Mouse (Mus musculus): ENCODE measurements around the gene Gm49322. TPM values are rescaled to one million over a fixed set of nuclear protein-coding genes. Genes with fewer than 3 reads are reported as not detected.

Gm49322 gene
- polyA plus RNA-seq, 1 experiment from 2014 or later = 3.0 TPM

GRCm38 (mm10) chr10:80604988-80605387, 833 bp upstream of the Gm49322 start:
- Histone ChIP-seq H3K27me3 (replicated peaks) (no peaks in the 10 kb centered on the region), H3K27ac (peak overlapping the region; percentile 98), H3K9ac (peak overlapping the region; percentile 82), H3K9me3 (replicated peaks) (no peaks in the 10 kb centered on the region), H3K4me2 (peak overlapping the region; percentile 97), H3K4me3 (peak overlapping the region; percentile 71), H3K4me1 (peaks cover 80% of the 10 kb centered on the region), H3K36me3 (peaks cover 45% of the 10 kb centered on the region)
- ATAC-seq = no peak
- WGBS (ENCODE audit: insufficient replicate concordance) = 74% methylated on average over 2 of the region's 2 CpGs

- H3K27ac ChIP-seq = peak overlapping the region; percentile 11; the same call in 1 of the 2 replicates
- H3K36me3 ChIP-seq = peaks cover 58% of the 10 kb centered on the region
- H3K4me3 ChIP-seq = no peak overlapping the region
- H3K4me2 ChIP-seq = no peak overlapping the region
- H3K9me3 ChIP-seq (replicated peaks) = no peaks in the 10 kb centered on the region
- no peak overlapping the region for H3K9ac ChIP-seq
- peaks cover 84% of the 10 kb centered on the region for H3K4me1 ChIP-seq
- WGBS (ENCODE audit: insufficient replicate concordance) = 80% methylated on average over 23 of the region's 23 CpGs
- no peaks in the 10 kb centered on the region for H3K27me3 ChIP-seq (replicated peaks)
- ATAC-seq = no peak
Measured at GRCm38 (mm10) chr10:80606306-80606705, 485 bp downstream of the Gm49322 start.

DNA sequence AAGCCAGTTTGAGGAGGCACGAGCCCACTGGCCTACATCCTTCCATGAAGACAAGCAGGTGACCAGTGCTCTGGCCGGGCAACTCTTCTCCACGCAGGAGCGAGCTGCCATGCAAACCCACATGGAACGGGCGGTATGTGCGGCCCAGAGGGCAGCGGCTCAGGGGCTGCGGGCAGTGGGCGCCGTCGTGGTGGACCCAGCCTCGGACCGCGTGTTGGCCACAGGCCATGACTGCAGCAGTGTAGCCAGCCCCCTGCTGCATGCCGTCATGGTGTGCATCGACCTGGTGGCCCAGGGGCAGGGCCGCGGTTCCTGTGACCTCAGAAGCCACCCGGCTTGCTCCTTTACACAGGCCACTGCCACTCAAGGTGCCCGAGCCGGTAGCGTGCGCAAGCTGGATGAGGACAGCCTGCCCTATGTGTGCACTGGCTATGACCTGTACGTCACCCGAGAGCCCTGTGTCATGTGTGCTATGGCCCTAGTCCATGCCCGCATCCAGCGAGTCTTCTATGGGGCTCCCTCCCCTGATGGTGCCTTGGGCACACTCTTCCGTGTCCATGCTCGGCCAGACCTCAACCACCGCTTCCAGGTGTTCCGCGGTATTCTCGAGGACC, 1.0 kb downstream of the Gm49322 start:
- 96% methylated on average over 34 of the region's 34 CpGs for WGBS (ENCODE audit: insufficient replicate concordance)
- peaks cover 63% of the 10 kb centered on the region for H3K36me3 ChIP-seq
- ATAC-seq = no peak

GRCm38 (mm10) chr10:80608435-80608834, 2.6 kb downstream of the Gm49322 start:
- WGBS (ENCODE audit: insufficient replicate concordance) = 80% methylated on average over 3 of the region's 3 CpGs
- Histone ChIP-seq H3K27me3 (replicated peaks) (no peaks in the 10 kb centered on the region), H3K36me3 (peaks cover 79% of the 10 kb centered on the region), H3K9ac (no peak overlapping the region; the same call in 1 of the 2 replicates), H3K9me3 (replicated peaks) (no peaks in the 10 kb centered on the region), H3K4me2 (no peak overlapping the region), H3K4me3 (no peak overlapping the region), H3K4me1 (peaks cover 71% of the 10 kb centered on the region), H3K27ac (peak overlapping the region; percentile 2; the same call in 1 of the 2 replicates)
- no peak for ATAC-seq

More for the DNA sequence above, 1.0 kb downstream of the Gm49322 start:
- Histone ChIP-seq H3K4me1 (peaks cover 81% of the 10 kb centered on the region), H3K9ac (no peak overlapping the region), H3K27me3 (replicated peaks) (no peaks in the 10 kb centered on the region), H3K9me3 (replicated peaks) (no peaks in the 10 kb centered on the region), H3K4me3 (no peak overlapping the region), H3K27ac (peak overlapping the region; percentile 11; the same call in 1 of the 2 replicates), H3K4me2 (no peak overlapping the region)

DNA sequence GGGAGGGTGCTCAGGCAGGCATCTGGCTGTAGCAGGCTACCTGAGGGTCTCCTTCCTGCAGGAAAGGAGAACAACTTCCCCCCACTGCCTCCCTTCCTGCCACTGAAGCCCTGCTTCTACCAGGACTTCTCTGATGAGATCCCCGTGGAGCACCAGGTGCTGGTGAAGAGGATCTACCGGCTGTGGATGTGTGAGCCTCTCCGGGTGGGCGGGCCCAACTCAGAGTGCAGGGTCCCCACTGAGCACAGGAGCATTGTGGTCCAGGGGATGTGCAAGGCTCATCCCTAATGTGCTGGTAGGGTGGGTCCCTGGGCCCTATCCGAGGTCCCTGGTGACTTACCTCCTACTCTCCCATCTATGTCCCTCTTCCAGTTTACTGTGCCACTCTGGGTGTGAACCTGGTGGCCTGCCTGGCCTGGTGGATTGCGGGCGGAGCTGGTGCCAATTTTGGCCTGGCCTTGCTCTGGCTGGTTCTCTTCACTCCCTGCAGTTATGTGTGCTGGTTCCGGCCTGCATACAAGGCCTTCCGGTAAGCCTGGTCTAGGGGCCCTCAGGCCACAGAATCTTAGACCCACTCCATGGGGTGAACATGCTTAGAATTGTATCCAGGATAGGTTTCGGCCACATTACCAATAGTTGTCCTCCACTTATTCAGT, 3.6 kb downstream of the Gm49322 start:
- Histone ChIP-seq H3K27me3 (replicated peaks) (no peaks in the 10 kb centered on the region), H3K27ac (0 out of 2 replicates have a peak overlapping the region, but pooled peaks have one; percentile 42), H3K9me3 (replicated peaks) (no peaks in the 10 kb centered on the region), H3K4me1 (peaks cover 61% of the 10 kb centered on the region), H3K36me3 (peaks cover 88% of the 10 kb centered on the region), H3K4me3 (no peak overlapping the region), H3K4me2 (no peak overlapping the region), H3K9ac (no peak overlapping the region; the same call in 1 of the 2 replicates)
- 86% methylated on average over 10 of the region's 10 CpGs for WGBS (ENCODE audit: insufficient replicate concordance)
- ATAC-seq = no peak

- no peak overlapping the region for H3K9ac ChIP-seq
- H3K27me3 ChIP-seq (replicated peaks) = no peaks in the 10 kb centered on the region
- ATAC-seq = no peak
- no peak overlapping the region for H3K4me2 ChIP-seq
- no peaks in the 10 kb centered on the region for H3K9me3 ChIP-seq (replicated peaks)
- 75% methylated on average over 9 of the region's 9 CpGs for whole genome bisulfite sequencing (ENCODE audit: insufficient replicate concordance)
- no peak overlapping the region for H3K4me3 ChIP-seq
- peaks cover 53% of the 10 kb centered on the region for H3K4me1 ChIP-seq
- peak overlapping the region; percentile 42 for H3K27ac ChIP-seq
- H3K36me3 ChIP-seq = peaks cover 93% of the 10 kb centered on the region
Measured at GRCm38 (mm10) chr10:80610116-80610785, 4.4 kb downstream of the Gm49322 start.

DNA sequence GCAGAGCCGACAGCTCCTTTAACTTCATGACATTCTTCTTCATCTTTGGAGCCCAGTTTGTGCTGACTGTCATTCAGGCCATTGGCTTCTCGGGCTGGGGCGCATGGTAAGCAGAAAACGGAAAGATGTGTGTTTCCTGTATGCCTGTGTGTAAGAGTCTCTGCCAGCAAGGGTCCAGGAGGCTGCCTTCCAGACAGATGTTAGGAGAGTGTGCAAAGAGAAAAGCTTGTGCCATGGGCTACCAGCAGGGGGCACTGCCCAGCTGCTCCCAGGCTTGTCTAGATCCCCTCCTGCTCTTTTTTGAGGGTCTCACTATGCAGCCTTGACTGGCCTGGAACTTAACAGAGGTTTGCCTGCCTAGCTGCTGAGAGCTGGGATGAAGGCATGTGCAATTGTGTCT, 5.2 kb downstream of the Gm49322 start:
- ATAC-seq = peak; percentile 52; the same call in 1 of the 2 replicates
- Histone ChIP-seq H3K9ac (no peak overlapping the region), H3K4me3 (no peak overlapping the region), H3K4me2 (no peak overlapping the region), H3K27me3 (replicated peaks) (no peaks in the 10 kb centered on the region), H3K27ac (peak overlapping the region; percentile 42), H3K36me3 (peaks cover 98% of the 10 kb centered on the region), H3K4me1 (peaks cover 49% of the 10 kb centered on the region), H3K9me3 (replicated peaks) (no peaks in the 10 kb centered on the region)
- 47% methylated on average over 4 of the region's 4 CpGs for WGBS (ENCODE audit: insufficient replicate concordance)

GRCm38 (mm10) chr10:80611905-80612304, 6.1 kb downstream of the Gm49322 start:
- Histone ChIP-seq H3K4me3 (no peak overlapping the region), H3K4me1 (peaks cover 44% of the 10 kb centered on the region), H3K4me2 (no peak overlapping the region), H3K36me3 (peaks cover 92% of the 10 kb centered on the region), H3K27ac (0 out of 2 replicates have a peak overlapping the region, but pooled peaks have one; percentile 33), H3K27me3 (replicated peaks) (no peaks in the 10 kb centered on the region), H3K9ac (no peak overlapping the region), H3K9me3 (replicated peaks) (no peaks in the 10 kb centered on the region)
- WGBS (ENCODE audit: insufficient replicate concordance) = 92% methylated on average over 3 of the region's 3 CpGs
- no peak for ATAC-seq

GRCm38 (mm10) chr10:80613821-80614220, 8.0 kb downstream of the Gm49322 start:
- Histone ChIP-seq H3K27ac (no peak overlapping the region), H3K4me3 (no peak overlapping the region), H3K36me3 (peaks cover 73% of the 10 kb centered on the region), H3K4me2 (no peak overlapping the region), H3K27me3 (replicated peaks) (no peaks in the 10 kb centered on the region), H3K4me1 (peaks cover 33% of the 10 kb centered on the region), H3K9ac (no peak overlapping the region), H3K9me3 (replicated peaks) (no peaks in the 10 kb centered on the region)
- ATAC-seq = no peak
- 73% methylated on average over 3 of the region's 3 CpGs for WGBS (ENCODE audit: insufficient replicate concordance)

GRCm38 (mm10) chr10:80614351-80614750, 8.5 kb downstream of the Gm49322 start:
- Histone ChIP-seq H3K4me1 (peaks cover 34% of the 10 kb centered on the region), H3K27ac (no peak overlapping the region), H3K9ac (no peak overlapping the region), H3K27me3 (replicated peaks) (no peaks in the 10 kb centered on the region), H3K9me3 (replicated peaks) (no peaks in the 10 kb centered on the region), H3K4me2 (no peak overlapping the region), H3K4me3 (no peak overlapping the region), H3K36me3 (peaks cover 67% of the 10 kb centered on the region)
- 84% methylated on average over 6 of the region's 6 CpGs for WGBS (ENCODE audit: insufficient replicate concordance)
- no peak for ATAC-seq

DNA sequence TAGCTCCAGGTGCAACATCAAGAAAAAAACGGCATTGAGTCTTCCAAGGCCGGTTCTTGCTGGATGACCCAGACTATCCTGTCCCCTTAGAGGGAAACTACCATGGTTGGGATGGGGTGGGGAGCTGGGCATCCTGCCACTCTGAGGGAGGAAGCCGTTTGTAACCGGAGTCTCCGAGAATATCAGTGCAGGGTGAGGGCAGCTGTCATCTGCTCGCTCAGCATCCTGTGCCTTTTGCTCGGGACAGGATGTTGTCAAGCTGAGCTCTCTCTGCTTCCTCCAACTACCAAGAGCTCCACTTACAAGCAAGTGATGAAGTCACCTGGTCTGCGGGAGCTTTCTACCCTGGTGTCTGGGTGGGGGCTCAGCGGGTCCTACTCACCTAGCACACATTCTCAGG, 12.4 kb downstream of the Gm49322 start:
- Histone ChIP-seq H3K27ac (no peak overlapping the region), H3K4me3 (no peak overlapping the region), H3K36me3 (peaks cover 30% of the 10 kb centered on the region), H3K27me3 (replicated peaks) (no peaks in the 10 kb centered on the region), H3K4me1 (peaks cover 41% of the 10 kb centered on the region), H3K4me2 (no peak overlapping the region), H3K9me3 (replicated peaks) (no peaks in the 10 kb centered on the region), H3K9ac (no peak overlapping the region)
- no peak for ATAC-seq
- 58% methylated on average over 9 of the region's 9 CpGs for WGBS (ENCODE audit: insufficient replicate concordance)
